Mouse (Mus musculus) liver, embryonic 14.5 days (tissue): Measurements from ENCODE around the gene Grasp. TPM values are rescaled to one million over a fixed set of nuclear protein-coding genes. Genes with fewer than 3 reads are reported as not detected.

Experiments used
- ATAC-seq: fragments of 200-750 bp; cut with Nextera tagmentation; 2 replicates; pipeline ENCODE4 v1.8.0; 2017; ENCODE audit warnings: moderate number of reproducible peaks, mild to moderate bottlenecking, moderate library complexity; ENCODE audit not compliant: insufficient read depth
- DNase-seq, 3 experiments: peaks; one replicate each; pipeline ENCODE4 v3.0.0-alpha.2; 2012 to 2013; ENCODE audit warnings: low read depth in 3 of 3, low spot score in 3 of 3
- H3K27ac ChIP-seq: fragments of 300-500 bp; sonication (generic); 2 replicates; pipeline ENCODE4 v1.5.1; 2014; ENCODE audit warnings: moderate library complexity, mild to moderate bottlenecking, control low read depth, inconsistent platforms
- H3K27me3 ChIP-seq: fragments of 300-500 bp; sonication (generic); 2 replicates; pipeline ENCODE4 v1.6.1; 2014; ENCODE audit warnings: mild to moderate bottlenecking, low read length, moderate library complexity; ENCODE audit not compliant: control insufficient read depth, insufficient read depth
- H3K36me3 ChIP-seq: fragments of 300-500 bp; sonication (generic); replicated peaks from 2 replicates; pipeline ENCODE4 v1.6.1; 2014; ENCODE audit warnings: low read depth; ENCODE audit not compliant: control insufficient read depth, insufficient read depth
- H3K4me1 ChIP-seq, 2 experiments: fragments of 200-500 bp in 1 of 2; fragments of 300-500 bp in 1 of 2; sonication (generic) in 1 of 2; replicated peaks; 2 replicates each; pipeline ENCODE4 v1.6.1; 2012 to 2014; ENCODE audit warnings: antibody characterized with exemption in 1 of 2, inconsistent platforms in 1 of 2, low read length in 1 of 2; ENCODE audit not compliant: control insufficient read depth in 2 of 2, insufficient read depth in 2 of 2
- H3K4me2 ChIP-seq: fragments of 300-500 bp; sonication (generic); 2 replicates; pipeline ENCODE4 v1.6.1; 2014; ENCODE audit warnings: low read depth, mild to moderate bottlenecking, control low read depth, moderate library complexity
- H3K4me3 ChIP-seq, 2 experiments: fragments of 200-500 bp in 1 of 2; fragments of 300-500 bp in 1 of 2; sonication (generic) in 1 of 2; 2 replicates each; pipeline ENCODE4 v1.5.1; 2012 to 2014; ENCODE audit warnings: low read depth in 2 of 2, low read length in 2 of 2, mild to moderate bottlenecking in 2 of 2, control low read depth in 1 of 2, inconsistent platforms in 1 of 2, moderate library complexity in 1 of 2; ENCODE audit not compliant: insufficient read depth in 1 of 2
- H3K9ac ChIP-seq: fragments of 300-500 bp; sonication (generic); replicated peaks from 2 replicates; pipeline ENCODE4 v1.6.1; 2014; ENCODE audit warnings: mild to moderate bottlenecking, control low read depth, moderate library complexity
- H3K9me3 ChIP-seq: fragments of 300-500 bp; sonication (generic); 2 replicates; pipeline ENCODE4 v1.6.1; 2016; ENCODE audit warnings: low read length, mixed read lengths; ENCODE audit not compliant: control insufficient read depth
- CTCF ChIP-seq: IDR thresholded peaks from 2 replicates; pipeline ENCODE4 v1.5.1; 2016; ENCODE audit warnings: antibody characterized with exemption, low read depth, control low read depth
- EP300 ChIP-seq: IDR thresholded peaks from 2 replicates; pipeline ENCODE4 v1.6.1; 2016; ENCODE audit warnings: antibody characterized with exemption, low read depth
- WGBS: fragments of 180-500 bp; shearing (Covaris S2); extraction: QIAGEN DNeasy Blood & Tissue Kit; methylation state at CpG from one replicate; pipeline ENCODE4 v1.1.7; 2014; ENCODE audit not compliant: insufficient replicate concordance; 5-methylcytosine and 5-hydroxymethylcytosine counted together
- microRNA-seq: library from miRNA; unstranded; fragments of <30 nt; microRNA quantifications from one replicate; pipeline ENCODE4, GENCODE M21; 2016
- polyA plus RNA-seq, 2 experiments: library from polyadenylated mRNA; depleted of rRNA in 1 of 2; stranded (reverse) in 1 of 2; unstranded in 1 of 2; fragments of >200 nt; fragmentation: Nextera tagmentation in 1 of 2; extraction: Ambion mirVana in 1 of 2; gene quantifications; 2 replicates each; pipeline versions ENCODE4 v1.2.1 to v1.2.3; 2012 to 2014

Grasp gene
- polyA plus RNA-seq, 2 experiments = 0.27 to 0.73 TPM

DNA sequence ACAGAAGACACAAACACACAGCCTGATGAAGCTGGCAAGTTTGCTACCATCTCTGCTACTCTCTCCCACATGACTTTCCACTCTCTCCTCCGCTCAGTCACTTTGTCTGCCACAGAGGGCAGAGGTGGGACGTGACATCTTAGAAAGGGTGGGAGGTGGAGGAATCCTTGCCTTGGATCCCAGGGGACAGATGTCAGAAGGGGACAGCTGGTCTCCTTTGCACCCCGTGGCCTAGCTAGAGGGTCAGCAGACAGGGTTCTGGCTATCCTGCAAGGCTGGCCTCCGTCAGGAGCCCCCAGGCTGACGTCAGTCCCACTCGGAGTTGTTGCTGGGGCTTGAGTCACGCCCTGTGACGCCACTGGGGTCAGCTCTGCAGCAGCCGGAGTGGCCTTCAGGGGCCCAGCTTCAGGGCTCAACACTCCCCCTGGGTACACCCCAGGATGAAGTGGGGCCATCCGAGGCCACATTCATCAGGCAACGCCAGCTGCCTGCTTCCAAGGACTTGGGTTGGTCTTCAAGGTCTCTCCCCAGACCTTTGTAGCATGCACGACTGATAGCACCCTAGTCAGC lies 55.5 kb downstream of the Grasp start:
- ATAC-seq = no peak
- 48% methylated on average over 12 of the region's 12 CpGs for WGBS
- no peak overlapping the region for H3K27ac ChIP-seq
- no peaks in the 10 kb centered on the region; a peak in 1 of 4 replicates for H3K4me1 ChIP-seq
- TF ChIP-seq CTCF (no peak), EP300 (no peak)
- no peak for DNase-seq
- no peak overlapping the region for H3K4me2 ChIP-seq
- H3K36me3 ChIP-seq = no peaks in the 10 kb centered on the region
- no peaks in the 10 kb centered on the region for H3K9me3 ChIP-seq
- H3K9ac ChIP-seq = no peak overlapping the region
- H3K4me3 ChIP-seq = no peak overlapping the region
- H3K27me3 ChIP-seq = no peaks in the 10 kb centered on the region

Small RNA genes within 50 kb of the gene (microRNA-seq; reads per million reads assigned to microRNA genes)
- gene Mir6962 = not detected

Other genes starting within 250 kb of the Grasp start
- not detected in 2 replicates for gene Gm47841, start 176.8 kb upstream of the Grasp start, polyA plus RNA-seq (2012; rRNA removed)
- not detected in 2 replicates for gene Gm47841, start 176.8 kb upstream of the Grasp start, polyA plus RNA-seq (2014; fragmentation: Nextera tagmentation; extraction: Ambion mirVana)
- gene Fignl2, start 145.6 kb upstream of the Grasp start, polyA plus RNA-seq (2012; rRNA removed) = 1.0 and 1.2 TPM in 2 replicates
- 0.14 and 0.28 TPM in 2 replicates for gene Fignl2, start 145.6 kb upstream of the Grasp start, polyA plus RNA-seq (2014; fragmentation: Nextera tagmentation; extraction: Ambion mirVana)
- not detected in 2 replicates for gene Ankrd33, start 108.4 kb upstream of the Grasp start, polyA plus RNA-seq (2012; rRNA removed)
- gene Ankrd33, start 108.4 kb upstream of the Grasp start, polyA plus RNA-seq (2014; fragmentation: Nextera tagmentation; extraction: Ambion mirVana) = not detected in 2 replicates
- 1.1 TPM in 2 replicates for gene Acvrl1, start 95.7 kb upstream of the Grasp start, polyA plus RNA-seq (2012; rRNA removed)
- 0.71 and 1.3 TPM in 2 replicates for gene Acvrl1, start 95.7 kb upstream of the Grasp start, polyA plus RNA-seq (2014; fragmentation: Nextera tagmentation; extraction: Ambion mirVana)
- gene Acvr1b, start 50.1 kb upstream of the Grasp start, polyA plus RNA-seq (2012; rRNA removed) = 3.2 and 3.4 TPM in 2 replicates
- gene Acvr1b, start 50.1 kb upstream of the Grasp start, polyA plus RNA-seq (2014; fragmentation: Nextera tagmentation; extraction: Ambion mirVana) = 1.3 and 2.0 TPM in 2 replicates
- 0.42 and 0.48 TPM in 2 replicates for gene Nr4a1, start 30.1 kb downstream of the Grasp start, polyA plus RNA-seq (2012; rRNA removed)
- gene Nr4a1, start 30.1 kb downstream of the Grasp start, polyA plus RNA-seq (2014; fragmentation: Nextera tagmentation; extraction: Ambion mirVana) = 0.19 and 0.23 TPM in 2 replicates
- gene Atg101, start 60.1 kb downstream of the Grasp start, polyA plus RNA-seq (2012; rRNA removed) = 13.1 and 17.2 TPM in 2 replicates
- 21.3 and 23.7 TPM in 2 replicates for gene Atg101, start 60.1 kb downstream of the Grasp start, polyA plus RNA-seq (2014; fragmentation: Nextera tagmentation; extraction: Ambion mirVana)
- 0.10 and 0.11 TPM in 2 replicates for gene 6030408B16Rik, start 69.0 kb downstream of the Grasp start, polyA plus RNA-seq (2012; rRNA removed)
- gene 6030408B16Rik, start 69.0 kb downstream of the Grasp start, polyA plus RNA-seq (2014; fragmentation: Nextera tagmentation; extraction: Ambion mirVana) = 0.18 and 0.35 TPM in 2 replicates
- 0.15 and 0.19 TPM in 2 replicates for gene Krt80, start 146.0 kb downstream of the Grasp start, polyA plus RNA-seq (2012; rRNA removed)
- 0.27 TPM in 2 replicates for gene Krt80, start 146.0 kb downstream of the Grasp start, polyA plus RNA-seq (2014; fragmentation: Nextera tagmentation; extraction: Ambion mirVana)
- 0.82 and 0.85 TPM in 2 replicates for gene Krt7, start 186.9 kb downstream of the Grasp start, polyA plus RNA-seq (2012; rRNA removed)
- gene Krt7, start 186.9 kb downstream of the Grasp start, polyA plus RNA-seq (2014; fragmentation: Nextera tagmentation; extraction: Ambion mirVana) = 1.5 TPM in 2 replicates
- gene Krt87, start 214.6 kb downstream of the Grasp start, polyA plus RNA-seq (2012; rRNA removed) = not detected in 2 replicates
- not detected in 2 replicates for gene Krt87, start 214.6 kb downstream of the Grasp start, polyA plus RNA-seq (2014; fragmentation: Nextera tagmentation; extraction: Ambion mirVana)
- gene Krt88, start 223.6 kb downstream of the Grasp start, polyA plus RNA-seq (2012; rRNA removed) = not detected in 2 replicates
- not detected in 2 replicates for gene Krt88, start 223.6 kb downstream of the Grasp start, polyA plus RNA-seq (2014; fragmentation: Nextera tagmentation; extraction: Ambion mirVana)
- gene Krt81, start 239.6 kb downstream of the Grasp start, polyA plus RNA-seq (2012; rRNA removed) = not detected in 2 replicates
- not detected in 2 replicates for gene Krt81, start 239.6 kb downstream of the Grasp start, polyA plus RNA-seq (2014; fragmentation: Nextera tagmentation; extraction: Ambion mirVana)
- not detected in 2 replicates for gene Krt86, start 249.3 kb downstream of the Grasp start, polyA plus RNA-seq (2012; rRNA removed)
- not detected in 2 replicates for gene Krt86, start 249.3 kb downstream of the Grasp start, polyA plus RNA-seq (2014; fragmentation: Nextera tagmentation; extraction: Ambion mirVana)